Mouse (Mus musculus) midbrain, postnatal 0 days (tissue): ENCODE results near the gene Cxcr4. TPM values are rescaled to one million over a fixed set of nuclear protein-coding genes. Genes with fewer than 3 reads are reported as not detected.
A peak's percentile ranks its signal among the peaks of the same experiment; 100 is the strongest.

ENCODE experiments used
- ATAC-seq: fragments of 200-750 bp; cut with Nextera tagmentation; 2 replicates; pipeline ENCODE4 v1.8.0; 2017; ENCODE audit warnings: moderate number of reproducible peaks, mild to moderate bottlenecking, moderate TSS enrichment, moderate library complexity; ENCODE audit not compliant: low FRiP score
- DNase-seq: peaks from one replicate; pipeline ENCODE4 v3.0.0-alpha.2; 2015; ENCODE audit warnings: low spot score
- H3K27ac ChIP-seq: fragments of 300-500 bp; sonication (generic); 2 replicates; pipeline ENCODE4 v1.5.1; 2014; ENCODE audit warnings: low read depth, mild to moderate bottlenecking, low read length, mixed read lengths
- H3K27me3 ChIP-seq: fragments of 300-500 bp; sonication (generic); 2 replicates; pipeline ENCODE4 v1.6.1; 2014; ENCODE audit warnings: low read length, control low read depth, mixed read lengths; ENCODE audit not compliant: insufficient read depth
- H3K36me3 ChIP-seq: fragments of 300-500 bp; sonication (generic); 2 replicates; pipeline ENCODE4 v1.6.1; 2014; ENCODE audit warnings: low read length, control low read depth, mixed read lengths; ENCODE audit not compliant: insufficient read depth
- H3K4me1 ChIP-seq: fragments of 300-500 bp; sonication (generic); 2 replicates; pipeline ENCODE4 v1.6.1; 2014; ENCODE audit warnings: mild to moderate bottlenecking, control low read depth, antibody characterized with exemption, low read length, mixed read lengths; ENCODE audit not compliant: insufficient read depth
- H3K4me2 ChIP-seq: fragments of 300-500 bp; sonication (generic); 2 replicates; pipeline ENCODE4 v1.6.1; 2014; ENCODE audit warnings: low read depth, mild to moderate bottlenecking, low read length, mixed read lengths; ENCODE audit not compliant: poor library complexity, severe bottlenecking
- H3K4me3 ChIP-seq: fragments of 300-500 bp; sonication (generic); 2 replicates; pipeline ENCODE4 v1.5.1; 2014; ENCODE audit warnings: low read depth, mild to moderate bottlenecking, low read length, moderate library complexity
- H3K9ac ChIP-seq: fragments of 300-500 bp; sonication (generic); replicated peaks from 2 replicates; pipeline ENCODE4 v1.6.1; 2014; ENCODE audit warnings: mild to moderate bottlenecking, low read length, moderate library complexity, mixed read lengths; ENCODE audit not compliant: poor library complexity, severe bottlenecking
- H3K9me3 ChIP-seq: fragments of 300-500 bp; sonication (generic); 2 replicates; pipeline ENCODE4 v1.6.1; 2016; ENCODE audit warnings: low read length, control low read depth
- CTCF ChIP-seq: IDR thresholded peaks from 2 replicates; pipeline ENCODE4 v1.5.1; 2016; ENCODE audit warnings: antibody characterized with exemption, mild to moderate bottlenecking
- WGBS: fragments of 180-500 bp; shearing (Covaris S2); extraction: QIAGEN DNeasy Blood & Tissue Kit; methylation state at CpG from one replicate; pipeline ENCODE4 v1.1.7; 2014; 5-methylcytosine and 5-hydroxymethylcytosine counted together
- polyA plus RNA-seq: library from polyadenylated mRNA; unstranded; fragments of >200 nt; fragmentation: Nextera tagmentation; extraction: Ambion mirVana; gene quantifications from 2 replicates; pipeline ENCODE4 v1.2.1, GENCODE M21; 2015
- total RNA-seq: library from RNA; depleted of rRNA; stranded (reverse); fragments of >200 nt; gene quantifications from 2 replicates; pipeline ENCODE4 v1.2.3, GENCODE M21; 2014; rRNA removed

The Cxcr4 gene
- total RNA-seq (19.3 and 28.5 TPM in 2 replicates), polyA plus RNA-seq (1.5 and 1.7 TPM in 2 replicates)

DNA sequence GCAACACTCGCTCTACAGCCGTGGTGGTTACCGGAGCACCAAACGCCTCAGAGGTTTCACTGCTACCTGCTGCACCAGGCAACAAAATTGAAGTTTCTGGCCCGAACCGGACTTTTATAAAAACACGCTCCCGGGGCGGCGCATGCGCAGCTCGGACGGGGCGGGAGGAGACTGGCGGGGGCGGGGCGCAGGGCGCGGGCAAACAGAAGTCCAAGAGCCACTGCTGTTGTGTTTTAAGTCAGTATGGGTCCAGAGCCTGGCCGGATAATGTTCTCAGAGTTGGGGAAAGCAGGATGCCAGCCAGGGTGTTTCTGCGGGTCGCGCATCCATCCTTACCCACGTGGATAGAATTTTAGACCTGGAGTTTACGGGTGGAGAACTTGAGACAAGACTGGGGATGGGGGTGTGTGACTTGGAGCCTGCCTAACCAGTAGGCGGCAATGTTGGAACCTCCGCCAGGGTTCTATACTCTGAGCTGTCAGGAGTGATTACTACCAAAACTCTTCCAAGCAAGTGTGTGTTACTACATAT lies at the start of gene Cxcr4:
Cxcr4 (minus strand) TSS at position 83 of the 531 bp plus-strand sequence.
- ATAC-seq (peak; percentile 74), DNase-seq (peak; percentile 87)
- peak; percentile 69 for TF ChIP-seq CTCF
- 1% methylated on average over 27 of the region's 27 CpGs for WGBS
- peak within 1 kb of the TSS; percentile 54 for H3K4me3 ChIP-seq
- H3K27ac ChIP-seq = peak within 1 kb of the TSS; percentile 32; the same call in 1 of the 2 replicates
- peak within 1 kb of the TSS; percentile 55 for H3K9ac ChIP-seq
- no peaks in the 10 kb centered on the region for H3K27me3 ChIP-seq
- H3K9me3 ChIP-seq = no peaks in the 10 kb centered on the region
- peak within 1 kb of the TSS; percentile 97 for H3K4me2 ChIP-seq
- no peaks in the 10 kb centered on the region for H3K36me3 ChIP-seq
- peaks cover 6% of the 10 kb centered on the region; the same call in 1 of the 2 replicates for H3K4me1 ChIP-seq

DNA sequence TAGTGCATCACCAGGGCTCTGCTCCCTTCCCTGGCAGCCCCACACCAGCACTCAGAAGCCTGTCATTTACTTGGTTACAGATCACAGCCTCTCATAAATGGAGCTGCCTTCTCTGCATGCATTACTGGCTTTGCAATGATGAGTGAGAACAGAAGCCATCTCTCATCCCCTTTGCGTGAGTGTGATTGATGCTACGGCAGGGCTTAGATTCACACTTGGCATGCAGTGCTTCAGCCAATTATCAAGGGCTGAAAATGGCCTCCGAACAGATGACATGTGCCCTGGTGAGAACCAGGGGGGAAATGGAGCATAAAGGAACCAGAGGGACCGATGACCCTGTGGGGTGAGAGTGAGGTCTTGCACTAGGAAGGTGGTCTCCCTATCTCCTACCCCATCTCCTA lies 47.6 kb upstream of the Cxcr4 start:
- H3K9me3 ChIP-seq = no peaks in the 10 kb centered on the region
- no peak overlapping the region for H3K9ac ChIP-seq
- no peak overlapping the region for H3K4me2 ChIP-seq
- DNase-seq (peak; percentile 53), ATAC-seq (no peak)
- no peak overlapping the region for H3K4me3 ChIP-seq
- no peaks in the 10 kb centered on the region for H3K27me3 ChIP-seq
- TF ChIP-seq CTCF = no peak
- H3K27ac ChIP-seq = no peak overlapping the region
- 47% methylated on average over 4 of the region's 4 CpGs for WGBS
- no peaks in the 10 kb centered on the region for H3K36me3 ChIP-seq
- H3K4me1 ChIP-seq = no peaks in the 10 kb centered on the region

DNA sequence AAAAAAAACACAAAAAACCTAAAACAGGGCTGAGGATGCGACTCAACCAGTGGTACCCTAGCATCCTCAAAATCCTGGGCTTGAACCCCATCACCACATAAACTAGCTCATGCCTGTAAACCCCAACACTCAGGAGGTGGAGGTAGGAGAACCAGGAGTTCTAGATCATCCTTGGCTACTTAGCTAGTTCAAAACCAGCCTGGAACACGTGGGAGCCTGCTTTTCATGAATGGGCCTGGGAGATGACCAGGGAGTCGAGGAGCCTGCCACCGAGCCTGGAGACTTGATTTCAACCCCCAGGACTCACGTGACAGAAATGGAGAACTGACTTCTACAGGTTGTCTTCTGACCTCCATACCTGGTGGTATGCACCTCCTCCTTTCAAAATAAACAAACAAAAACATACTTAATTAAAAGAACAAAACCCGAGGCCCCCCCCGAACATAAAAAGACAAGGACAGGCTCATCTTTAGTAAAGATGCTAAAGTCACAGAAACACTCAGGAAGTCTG lies 45.2 kb upstream of the Cxcr4 start:
- Histone ChIP-seq H3K27me3 (no peaks in the 10 kb centered on the region), H3K4me1 (no peaks in the 10 kb centered on the region), H3K9me3 (no peaks in the 10 kb centered on the region), H3K36me3 (no peaks in the 10 kb centered on the region), H3K4me2 (no peak overlapping the region), H3K9ac (no peak overlapping the region), H3K4me3 (no peak overlapping the region), H3K27ac (no peak overlapping the region)
- WGBS = 92% methylated on average over 7 of the region's 7 CpGs
- TF ChIP-seq CTCF = no peak
- no peak for DNase-seq
- no peak for ATAC-seq

DNA sequence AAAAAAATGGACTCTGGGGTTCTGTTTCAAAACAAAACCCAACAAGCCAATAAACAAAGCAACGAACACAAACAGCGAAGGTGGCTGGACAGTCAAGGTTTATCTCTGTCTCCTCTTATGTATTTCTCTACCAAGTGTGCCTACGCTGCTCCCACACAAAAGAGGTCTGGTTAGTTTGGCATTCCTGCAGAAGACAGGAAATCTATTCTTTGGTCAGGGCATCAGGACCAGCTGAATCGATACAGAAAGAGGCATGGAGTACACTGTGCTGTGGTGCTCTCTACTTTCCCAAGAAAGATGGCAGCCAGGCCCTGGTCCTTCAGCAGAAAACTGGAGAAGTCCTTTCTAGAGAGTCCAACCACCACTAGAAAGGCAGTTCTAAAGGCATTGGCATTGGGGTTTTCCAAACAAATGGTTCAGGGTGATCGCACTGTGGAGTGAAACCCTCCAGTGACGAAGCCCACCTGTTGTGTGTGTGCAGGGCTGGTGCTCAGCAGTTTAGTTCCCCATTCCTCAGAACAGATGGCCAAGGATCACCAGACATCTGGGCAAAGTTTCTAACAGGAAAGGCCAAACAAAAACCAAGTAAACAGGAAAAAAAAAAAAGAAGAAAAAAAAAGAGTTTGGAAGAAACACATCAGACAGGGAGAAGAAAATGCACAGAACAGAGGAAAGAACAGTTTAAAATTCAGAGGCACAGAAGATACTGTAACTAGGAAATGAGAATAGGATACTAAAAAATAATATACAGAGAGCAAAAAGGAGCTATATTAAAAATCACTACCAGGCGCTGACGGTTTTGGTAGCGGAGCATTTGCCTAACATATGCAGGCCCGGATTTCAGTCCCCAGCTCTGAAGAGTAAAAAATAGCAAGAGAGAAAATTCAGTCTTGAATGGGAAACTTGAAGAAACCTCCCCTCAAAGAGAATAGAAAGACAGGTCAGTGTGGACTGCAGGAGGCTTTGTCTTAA lies 44.5 kb upstream of the Cxcr4 start:
- H3K4me1 ChIP-seq = no peaks in the 10 kb centered on the region
- no peak overlapping the region for H3K4me3 ChIP-seq
- H3K9ac ChIP-seq = no peak overlapping the region
- no peaks in the 10 kb centered on the region for H3K27me3 ChIP-seq
- no peak for TF ChIP-seq CTCF
- no peak overlapping the region for H3K27ac ChIP-seq
- no peaks in the 10 kb centered on the region for H3K36me3 ChIP-seq
- 92% methylated on average over 10 of the region's 10 CpGs for WGBS
- DNase-seq (no peak), ATAC-seq (no peak)
- no peak overlapping the region for H3K4me2 ChIP-seq
- H3K9me3 ChIP-seq = no peaks in the 10 kb centered on the region

DNA sequence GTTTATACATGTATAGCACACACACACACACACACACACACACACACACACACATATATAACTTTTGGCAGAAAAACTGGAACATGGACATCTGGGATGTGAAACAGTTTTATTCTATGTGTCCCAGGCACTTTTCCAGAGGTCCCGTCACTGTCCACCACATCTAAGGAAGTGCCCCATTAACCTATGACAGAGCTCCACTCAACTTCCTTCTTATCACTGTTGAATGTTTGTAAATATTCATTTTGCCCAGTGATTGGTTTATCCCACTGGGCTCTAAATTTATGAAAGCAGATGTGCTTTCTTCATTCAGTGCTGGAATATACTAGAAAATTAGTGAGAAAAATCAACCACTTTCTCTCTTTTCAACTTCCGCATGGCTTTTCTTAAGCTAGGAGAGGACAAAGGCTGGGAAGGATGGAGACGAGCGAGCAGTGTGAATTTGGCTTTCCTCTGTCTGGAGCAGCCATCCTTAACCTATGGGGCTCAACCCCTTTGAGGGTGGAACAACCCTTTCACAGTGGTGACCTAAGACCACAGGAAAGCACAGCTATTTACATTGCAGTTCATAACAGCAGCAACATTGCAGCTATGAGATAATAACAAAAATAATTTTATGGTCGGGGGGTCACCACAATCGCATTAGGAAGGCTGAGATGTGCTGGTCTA lies 41.8 kb upstream of the Cxcr4 start:
- DNase-seq (no peak), ATAC-seq (no peak)
- Histone ChIP-seq H3K27me3 (no peaks in the 10 kb centered on the region), H3K9me3 (no peaks in the 10 kb centered on the region), H3K9ac (no peak overlapping the region), H3K36me3 (no peaks in the 10 kb centered on the region), H3K27ac (no peak overlapping the region), H3K4me1 (no peaks in the 10 kb centered on the region), H3K4me2 (no peak overlapping the region), H3K4me3 (no peak overlapping the region)
- no peak for TF ChIP-seq CTCF
- 63% methylated on average over 6 of the region's 6 CpGs for WGBS
